Mouse (Mus musculus): ENCODE measurements at regions not wholly inside any gene's neighbourhood (a gene's known extent, or its start where the extent isn't known, plus 50 kb on each side); places are given as distances from the start of the nearest gene placed in this dataset.

GRCm38 (mm10) chr15:57187840-57188457, 289.5 kb downstream of the Slc22a22 start:
- no peak for DNase-seq

DNA sequence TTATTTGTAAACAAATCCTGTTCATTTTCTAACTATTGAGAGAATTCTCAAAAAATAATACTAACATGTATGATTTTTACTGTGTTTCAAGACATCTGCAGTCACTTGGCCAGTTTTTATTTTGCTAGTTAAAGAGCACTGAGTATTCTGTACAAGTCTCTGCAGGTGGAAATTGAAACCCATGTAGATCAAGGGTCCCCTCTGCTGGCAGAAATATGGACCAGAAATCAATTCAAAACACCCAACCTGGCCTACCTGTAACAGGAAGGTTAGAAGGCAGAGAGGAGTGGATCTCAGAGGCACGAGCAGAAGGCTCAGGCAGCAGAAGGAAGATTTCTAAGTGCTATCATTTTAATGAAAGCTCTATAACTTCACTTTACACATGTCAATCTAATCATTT, 298.3 kb downstream of the Slc22a22 start:
- DNase-seq, result no peak

GRCm38 (mm10) chr15:57172723-57173122, 304.7 kb downstream of the Slc22a22 start:
- DNase-seq, result no peak

DNA sequence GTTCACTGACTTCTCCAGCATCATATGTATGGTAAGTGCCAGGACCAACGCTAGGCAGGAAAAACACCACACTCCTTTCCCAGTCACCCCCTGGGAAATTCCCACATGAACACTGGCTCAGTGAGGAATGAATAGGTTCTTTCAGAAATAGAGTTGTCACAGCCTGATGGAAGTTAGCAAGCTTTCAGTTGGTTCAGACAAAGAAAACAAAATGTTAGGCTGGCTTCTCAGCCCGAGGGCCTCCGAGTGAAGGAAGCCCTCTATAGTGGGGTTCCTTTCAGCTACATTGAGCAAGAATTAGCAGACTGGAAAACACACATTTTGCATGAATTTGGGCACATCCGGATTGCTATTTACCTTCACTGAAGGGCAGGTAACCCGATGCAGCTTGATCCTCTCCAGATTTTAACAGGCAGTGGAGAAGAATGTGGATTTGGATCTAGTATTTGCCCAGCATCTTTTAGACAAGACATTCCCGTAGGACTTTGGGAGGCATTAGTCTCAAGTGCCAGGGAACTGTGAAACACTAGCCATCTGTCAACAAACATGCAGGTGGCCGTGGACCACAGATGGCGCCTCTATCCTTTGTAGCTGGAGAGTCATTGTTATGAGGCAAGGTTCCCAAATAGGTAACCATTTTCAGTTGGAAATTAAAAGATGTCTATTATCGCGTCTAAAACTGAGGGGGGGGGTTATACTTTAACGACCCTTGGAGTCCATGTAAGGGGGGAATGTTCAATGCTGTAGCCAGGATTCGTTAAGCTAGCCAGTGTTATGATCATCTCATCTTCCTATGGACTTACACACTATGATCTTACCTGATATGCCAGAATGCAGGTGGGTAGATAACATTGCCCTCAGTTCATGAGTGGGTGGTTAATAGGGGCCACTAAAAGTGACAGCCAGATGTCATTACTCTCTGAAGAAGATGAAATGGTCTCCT, 314.8 kb downstream of the Slc22a22 start:
- no peak for DNase-seq

- DNase-seq, result no peak
Measured at GRCm38 (mm10) chr15:57140130-57140750, 337.2 kb downstream of the Slc22a22 start.

DNA sequence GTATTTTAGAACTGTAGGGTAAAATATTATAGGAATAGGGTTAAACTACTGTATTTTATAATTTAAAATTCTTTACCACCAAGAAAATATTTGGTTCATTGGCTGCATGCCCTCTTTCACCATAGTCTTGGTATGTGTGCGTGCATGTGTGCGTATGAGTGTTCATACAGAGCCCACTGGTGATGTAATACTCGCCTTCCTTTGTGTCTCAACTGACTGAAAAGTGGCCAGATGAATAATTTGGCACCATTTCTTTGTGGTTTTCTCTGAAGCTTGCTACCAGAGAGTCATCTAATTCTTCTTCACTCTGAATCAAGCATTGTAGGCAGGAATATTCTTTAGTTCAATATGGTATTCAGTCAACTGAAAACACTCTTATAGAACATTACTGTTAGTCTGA, 372.7 kb downstream of the Slc22a22 start:
- no peak for DNase-seq

DNA sequence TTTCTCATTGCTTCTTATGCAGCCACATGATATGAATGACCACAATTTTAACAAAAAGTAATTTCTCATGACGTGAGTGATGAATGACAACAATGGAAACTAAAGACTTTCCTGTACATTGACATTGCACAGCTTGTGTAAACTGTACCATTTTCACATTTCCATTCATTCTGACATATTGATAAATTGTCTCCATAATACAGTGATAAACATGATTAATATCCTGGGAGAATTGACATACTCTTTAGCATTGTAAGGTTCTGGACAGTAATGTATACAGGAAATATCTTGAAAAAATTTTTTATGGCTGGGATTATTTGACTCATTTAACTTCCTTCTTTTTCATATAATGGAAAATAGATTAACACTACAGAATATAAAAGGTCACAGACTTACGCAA, 380.1 kb downstream of the Slc22a22 start:
- DNase-seq, result no peak

GRCm38 (mm10) chr15:57079806-57080205, 397.6 kb downstream of the Slc22a22 start:
- no peak for DNase-seq

- DNase-seq, result no peak
Measured at GRCm38 (mm10) chr15:57073776-57074175, 403.6 kb downstream of the Slc22a22 start.

DNA sequence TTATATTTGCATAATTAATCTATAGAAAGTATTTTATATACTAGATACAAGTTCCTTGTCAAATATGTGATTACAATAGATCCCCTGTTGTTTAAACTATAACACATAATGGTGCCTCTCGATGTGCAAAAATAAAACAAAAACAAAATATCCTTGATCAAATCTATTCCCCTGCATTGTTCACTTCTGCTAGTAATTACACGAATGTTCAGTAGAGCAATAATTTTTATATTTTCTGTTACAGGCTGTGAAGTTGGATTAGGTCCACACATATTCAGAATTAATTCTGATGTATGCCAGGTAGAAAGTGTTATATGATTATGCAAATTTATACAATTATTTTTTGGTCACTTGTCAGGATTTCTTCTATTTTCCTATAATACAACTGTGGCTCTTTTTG, 415.9 kb downstream of the Slc22a22 start:
- no peak for DNase-seq

GRCm38 (mm10) chr15:57059550-57060195, 417.8 kb downstream of the Slc22a22 start:
- no peak for DNase-seq

GRCm38 (mm10) chr15:57052287-57052686, 425.1 kb downstream of the Slc22a22 start:
- no peak for DNase-seq

DNA sequence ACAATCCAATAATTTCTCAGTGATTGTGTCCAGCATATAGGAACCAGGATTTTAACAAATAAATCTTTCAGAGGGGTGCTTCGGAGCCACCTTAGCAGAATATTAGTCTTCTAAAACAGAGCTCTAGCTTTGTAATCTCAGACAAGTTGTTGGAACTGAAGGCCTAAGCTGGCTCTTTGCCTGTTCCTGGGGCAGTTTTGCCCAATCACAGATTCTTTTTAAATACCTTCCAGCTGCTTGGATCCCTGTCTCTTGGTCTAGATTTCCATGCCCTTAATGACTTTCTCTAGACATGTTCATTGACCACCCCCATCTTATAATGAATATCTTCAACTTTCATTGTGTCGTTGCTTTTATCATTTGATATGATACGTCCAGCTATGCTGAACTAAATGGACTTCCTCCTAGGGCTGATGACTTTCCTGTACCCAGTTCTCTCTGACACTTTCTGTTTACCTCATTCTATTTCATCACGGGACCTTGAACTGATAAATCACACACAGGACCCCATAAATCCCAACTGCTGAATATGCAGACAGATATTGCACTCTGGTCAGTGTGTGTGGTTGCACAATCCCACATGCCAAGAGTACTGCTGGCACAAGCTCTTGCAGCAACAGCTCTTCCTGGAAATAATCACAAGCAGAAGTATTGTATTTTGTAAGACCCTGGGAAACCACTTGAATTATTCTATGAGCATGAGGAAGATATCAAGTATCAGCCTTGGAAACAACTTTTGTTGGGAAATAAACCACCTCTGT, 440.4 kb downstream of the Slc22a22 start:
- DNase-seq, result peak; percentile 2

GRCm38 (mm10) chr15:57033012-57033411, 444.4 kb downstream of the Slc22a22 start:
- DNase-seq, result no peak
